Mouse (Mus musculus): ENCODE data around the gene Rgs6.

- TF ChIP-seq CTCF (IDR thresholded peaks at IDR 0.05; ENCODE audit: low read depth, low read length): no peak
- TF ChIP-seq POLR2A (IDR thresholded peaks at IDR 0.05; ENCODE audit: extremely low read depth, insufficient read depth, low read length): no peak
Measured at GRCm38 (mm10) chr12:83100848-83101247, 512.8 kb downstream of the Rgs6 start.
